Mouse (Mus musculus): ENCODE data around the gene Kif1bp.

Gene Kif1bp

DNA sequence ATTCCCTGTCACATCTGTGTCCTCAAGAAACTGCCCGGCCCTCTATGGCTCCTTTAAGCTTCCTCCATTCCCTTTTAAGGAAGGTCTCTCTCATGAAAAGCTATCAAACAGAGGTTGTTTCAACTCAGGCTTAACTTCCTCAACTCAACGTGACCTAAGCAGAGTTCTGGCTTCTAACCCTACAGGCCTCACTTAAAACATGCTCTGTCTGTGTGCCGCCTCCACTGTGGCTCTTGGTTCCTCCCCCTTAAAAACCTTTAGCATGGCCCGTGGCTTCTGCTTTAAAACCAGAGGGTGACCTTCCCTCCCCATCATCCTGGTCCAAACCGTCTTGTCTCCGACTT, 21.7 kb downstream of the Kif1bp start:
- no peak for DNase-seq (ENCODE audit: low read depth, low spot score)

DNA sequence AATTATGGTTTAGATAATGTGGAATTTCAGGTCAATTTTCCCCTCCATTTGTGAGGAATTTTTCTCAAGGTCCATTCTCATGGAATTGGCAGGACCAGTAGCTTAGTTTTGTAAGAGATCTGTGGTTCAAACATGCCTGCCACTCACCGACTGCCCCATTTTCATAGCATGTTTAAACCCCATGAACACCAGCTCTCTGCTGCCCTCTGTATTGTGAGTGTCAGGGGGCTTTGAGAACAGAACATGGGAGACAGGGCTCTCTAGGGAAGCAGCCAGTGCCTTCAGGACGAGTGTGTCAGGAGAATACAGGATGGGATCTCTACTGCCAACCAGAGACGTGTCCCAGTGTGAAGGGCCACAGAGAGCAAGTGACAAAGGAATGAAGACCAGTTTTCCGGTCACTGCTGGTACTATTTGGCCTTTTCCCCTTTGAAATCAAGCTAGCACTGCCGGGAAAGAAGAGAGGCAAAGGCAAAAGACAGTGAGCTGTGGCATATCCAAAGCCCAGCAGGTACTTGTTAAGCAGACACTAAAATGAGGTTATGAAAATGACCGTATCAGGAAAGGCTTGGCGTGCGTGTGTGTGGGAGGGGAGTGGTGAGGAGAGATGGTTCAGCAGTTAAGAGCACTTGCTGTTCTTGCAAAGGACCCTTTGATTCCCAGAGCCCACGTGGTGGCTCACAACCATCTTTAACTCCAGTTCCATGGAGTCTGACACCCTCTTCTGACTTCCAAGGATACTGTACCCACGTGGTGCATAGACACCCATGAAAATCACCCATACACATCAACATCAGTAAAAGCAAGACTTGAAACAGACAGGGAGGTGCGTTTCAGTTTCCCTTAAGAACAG, 22.3 kb downstream of the Kif1bp start:
- DNase-seq (ENCODE audit: low read depth, low spot score): no peak

DNA sequence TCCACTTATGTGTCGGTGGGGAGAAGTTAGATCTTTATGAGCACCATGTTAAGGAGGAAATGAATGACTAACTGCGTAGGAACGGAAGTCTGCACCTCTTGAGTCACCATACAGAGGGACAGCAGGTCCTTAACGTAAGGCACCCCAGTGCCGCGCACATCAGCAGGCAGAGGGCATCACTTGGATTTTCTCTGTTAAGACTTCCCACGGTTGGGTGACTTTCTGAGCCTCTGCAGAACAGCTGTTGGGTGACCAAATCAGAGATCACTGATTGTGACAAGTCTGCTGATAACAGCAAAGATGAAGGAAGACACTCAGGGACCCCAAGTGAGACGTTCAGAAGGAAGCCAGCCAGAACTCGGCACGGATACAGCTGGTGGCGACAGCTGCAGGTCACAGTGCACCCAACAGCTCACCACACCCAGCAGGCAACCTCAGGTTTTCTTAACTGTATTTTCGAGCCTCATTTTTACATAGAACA, 24.6 kb downstream of the Kif1bp start:
- DNase-seq (ENCODE audit: low read depth, low spot score): no peak

DNA sequence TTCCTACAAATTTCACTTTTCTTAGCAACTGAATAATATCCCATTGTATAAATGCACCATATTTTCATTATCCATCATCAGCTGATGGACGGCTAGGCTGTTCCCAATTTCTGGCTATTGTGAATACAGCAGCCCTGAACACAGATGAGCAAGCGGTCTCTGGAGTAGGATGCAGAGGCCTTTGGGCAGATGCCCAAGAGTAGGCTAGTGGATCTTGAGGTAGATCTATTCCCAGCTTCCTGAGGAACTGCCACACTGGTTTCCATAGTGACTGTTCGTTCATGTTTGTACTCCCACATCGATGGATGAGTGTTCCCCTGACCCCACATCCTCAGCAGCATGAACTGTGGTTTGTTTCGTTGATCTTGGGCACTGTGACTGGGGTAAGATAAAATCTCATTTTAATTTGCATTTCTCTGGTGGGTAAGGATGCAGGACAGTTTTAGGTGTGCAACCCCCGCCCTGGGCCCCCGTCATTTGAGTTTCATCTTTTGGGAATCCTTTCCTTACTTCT, 27.4 kb downstream of the Kif1bp start:
- DNase-seq (ENCODE audit: low read depth, low spot score): no peak

DNA sequence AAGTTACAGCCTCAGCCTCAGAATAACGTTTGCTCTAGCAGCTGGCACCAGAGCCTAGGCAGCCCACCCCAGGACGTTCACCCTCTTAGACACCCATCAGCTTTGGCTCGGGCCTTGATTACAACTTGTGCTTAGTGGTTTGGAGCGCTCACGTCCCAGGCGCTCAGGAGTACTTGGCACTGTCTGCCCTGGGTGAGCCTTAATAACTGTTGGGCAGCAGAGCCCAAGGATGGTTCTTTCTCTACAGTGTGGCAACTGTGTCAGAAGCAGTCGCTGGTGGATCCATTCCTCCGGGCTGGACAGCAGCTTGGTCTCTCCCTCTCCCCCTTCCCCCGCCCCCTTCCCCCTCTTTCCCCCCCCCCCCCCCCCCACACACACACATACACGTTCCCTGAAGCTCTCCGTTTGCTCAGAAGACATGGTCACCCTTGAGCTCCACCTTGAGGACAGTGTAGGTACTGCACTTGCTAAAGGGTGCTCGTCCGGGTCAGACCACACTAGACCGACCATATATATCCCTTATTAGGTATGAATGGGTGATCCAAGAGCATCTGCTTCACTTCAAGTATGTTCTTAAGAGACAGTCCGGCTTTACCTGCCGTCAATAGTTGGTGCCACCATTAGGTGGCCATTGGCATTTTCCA, 28.6 kb downstream of the Kif1bp start:
- DNase-seq (ENCODE audit: low read depth, low spot score): peak; percentile 75

DNA sequence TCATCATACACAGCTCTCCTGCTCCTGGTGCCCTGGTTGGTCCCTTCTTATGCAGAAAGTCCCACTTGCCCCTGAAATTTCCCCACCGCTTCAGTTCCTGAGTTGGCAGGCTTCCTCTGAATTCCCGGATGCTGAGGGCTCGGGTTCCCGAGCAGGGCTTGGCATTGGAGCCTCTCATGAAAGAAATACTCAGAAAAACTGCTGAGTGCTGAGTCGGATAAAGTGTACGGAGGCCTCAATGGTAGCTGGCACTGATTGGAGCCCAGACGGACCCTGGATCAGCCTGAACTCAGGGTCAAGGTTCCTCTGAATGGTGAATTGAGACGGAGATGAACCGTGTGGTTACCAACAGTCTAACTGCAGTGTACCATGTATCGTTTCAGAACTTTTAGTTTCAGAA, 31.8 kb downstream of the Kif1bp start:
- no peak for DNase-seq (ENCODE audit: low read depth, low spot score)

DNA sequence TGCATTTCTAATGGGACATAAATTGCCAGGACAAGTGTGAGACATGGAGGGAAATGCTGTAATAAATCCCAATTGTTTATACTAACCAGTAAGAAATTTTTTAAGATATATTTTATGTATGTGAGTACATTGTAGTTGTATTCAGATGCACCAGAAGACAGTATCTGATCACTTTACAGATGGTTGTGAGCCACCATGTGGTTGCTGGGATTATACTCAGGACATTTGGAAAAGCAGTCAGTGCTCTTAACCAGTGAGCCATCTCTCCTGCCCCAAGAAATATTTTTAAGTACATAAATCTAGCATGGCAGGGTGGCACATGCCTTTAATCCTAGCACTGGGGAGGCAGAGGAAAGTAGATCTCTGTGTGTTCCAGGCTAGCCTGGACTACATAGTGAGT, 32.5 kb downstream of the Kif1bp start:
- no peak for DNase-seq (ENCODE audit: low read depth, low spot score)

DNA sequence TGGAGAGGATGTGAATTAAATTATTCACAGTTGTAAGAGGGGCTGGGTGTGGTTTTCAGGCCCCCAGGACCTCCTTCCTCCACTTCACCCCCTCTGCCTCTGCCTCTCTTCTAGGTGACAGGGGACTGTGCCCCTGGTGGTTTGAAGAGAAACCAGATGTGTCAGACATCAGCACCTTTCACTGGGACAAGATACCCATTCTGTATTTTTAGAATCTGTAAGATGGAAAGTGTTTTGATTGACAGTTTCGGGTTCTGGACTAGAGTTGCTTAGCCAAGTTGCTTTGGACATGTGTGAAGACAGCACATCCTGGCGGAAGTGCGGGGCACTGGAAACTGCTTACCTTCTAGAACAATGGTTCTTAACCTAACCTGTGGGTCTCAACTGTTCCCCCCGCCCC, 33.9 kb downstream of the Kif1bp start:
- no peak for DNase-seq (ENCODE audit: low read depth, low spot score)

DNA sequence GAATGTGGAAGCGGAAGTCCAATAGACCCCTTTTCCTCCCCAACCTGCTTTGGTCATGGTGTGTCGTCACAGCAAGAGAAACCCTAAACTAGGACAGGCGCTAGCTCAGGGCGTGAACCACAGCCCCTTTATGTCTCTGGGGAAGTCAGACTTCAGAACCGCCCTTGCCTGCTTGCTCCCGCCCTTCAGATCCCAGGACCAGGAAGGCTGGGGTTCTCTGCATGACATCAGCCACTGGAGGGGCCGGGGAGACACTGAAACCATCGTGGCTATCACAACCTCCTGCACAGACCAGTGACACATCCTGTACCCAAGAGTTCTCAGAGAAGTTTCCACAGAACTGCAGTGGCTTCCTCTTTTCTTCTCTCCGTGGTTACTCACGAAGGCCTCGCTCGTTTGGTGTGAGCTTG, 34.9 kb downstream of the Kif1bp start:
- no peak for DNase-seq (ENCODE audit: low read depth, low spot score)

DNA sequence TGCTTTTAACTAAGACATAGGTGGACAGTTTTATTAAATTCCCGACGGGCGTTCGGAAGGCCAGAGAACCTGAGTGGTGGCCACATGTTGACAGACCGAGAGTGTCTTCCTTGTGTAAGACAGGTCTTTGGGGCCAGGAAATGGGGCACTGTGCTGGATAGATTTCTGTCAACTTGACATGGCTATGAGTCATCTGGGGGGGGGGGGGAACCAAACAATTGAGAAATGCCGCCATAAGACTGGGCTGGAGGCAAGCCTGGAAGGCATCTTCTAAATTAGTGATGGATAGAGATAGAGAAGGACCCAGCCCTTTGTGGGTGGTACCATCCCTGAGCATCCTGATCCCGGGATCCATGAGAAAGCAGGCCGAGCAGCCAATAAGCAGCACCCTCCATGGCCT, 35.3 kb downstream of the Kif1bp start:
- DNase-seq (ENCODE audit: low read depth, low spot score): no peak

DNA sequence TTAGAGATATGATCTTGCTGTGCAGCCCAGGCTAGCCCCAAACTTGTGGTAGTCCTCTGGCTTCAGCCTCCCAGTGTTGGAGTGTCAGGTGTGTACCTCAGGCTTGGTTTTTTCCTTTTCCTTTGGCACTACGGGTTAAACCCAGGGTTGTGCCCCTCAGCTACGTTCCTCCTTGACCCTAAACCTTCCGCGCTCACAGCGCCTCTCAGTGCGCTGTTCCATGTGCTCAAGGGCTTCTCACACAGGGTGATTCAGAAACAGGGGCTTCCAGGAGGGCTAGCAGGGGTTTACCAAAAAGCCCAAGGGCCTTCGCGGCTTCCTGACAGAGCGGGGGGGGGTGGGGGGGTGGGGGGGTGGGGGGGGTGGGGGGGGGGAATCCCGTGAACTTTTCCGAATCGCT, 35.8 kb downstream of the Kif1bp start:
- no peak for DNase-seq (ENCODE audit: low read depth, low spot score)

DNA sequence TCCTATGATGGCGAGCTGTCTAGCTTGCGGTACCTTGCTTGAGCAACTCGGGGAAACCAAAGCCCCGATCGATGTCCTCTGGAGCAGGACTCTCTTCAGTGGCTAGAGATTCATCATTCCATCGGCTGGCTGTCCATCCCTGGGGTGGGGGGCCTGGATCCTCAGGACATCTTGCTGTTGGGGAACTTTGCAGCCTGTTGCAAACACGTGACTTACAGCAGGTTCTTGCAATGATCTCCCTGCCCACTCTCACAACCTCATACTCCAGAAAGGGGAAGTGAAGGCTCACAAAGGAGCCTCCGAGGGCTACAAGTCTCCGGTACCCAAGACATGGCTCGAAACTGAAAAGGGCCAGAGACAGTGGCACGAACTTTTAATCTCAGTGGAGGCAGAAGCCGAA, 36.8 kb downstream of the Kif1bp start:
- DNase-seq (ENCODE audit: low read depth, low spot score): no peak

DNA sequence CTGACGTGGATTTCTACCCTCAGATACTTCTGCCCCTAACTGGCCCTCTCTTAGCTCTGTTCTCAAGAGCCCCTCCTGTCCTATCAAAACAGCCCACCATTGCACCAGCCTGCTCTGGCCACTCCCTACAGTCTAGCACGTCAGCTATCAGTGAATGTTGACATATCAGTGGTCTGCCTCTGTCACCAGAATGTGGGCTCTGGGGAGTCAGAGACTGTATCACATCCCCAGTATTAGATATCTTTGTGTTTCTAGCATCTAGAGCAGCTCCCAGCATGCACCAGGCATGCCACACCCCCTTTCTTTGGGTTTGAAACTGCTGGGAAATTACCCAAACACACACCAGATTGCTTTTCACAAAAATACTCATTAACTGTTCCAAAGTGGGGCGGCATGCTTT, 37.5 kb downstream of the Kif1bp start:
- no peak for DNase-seq (ENCODE audit: low read depth, low spot score)

DNA sequence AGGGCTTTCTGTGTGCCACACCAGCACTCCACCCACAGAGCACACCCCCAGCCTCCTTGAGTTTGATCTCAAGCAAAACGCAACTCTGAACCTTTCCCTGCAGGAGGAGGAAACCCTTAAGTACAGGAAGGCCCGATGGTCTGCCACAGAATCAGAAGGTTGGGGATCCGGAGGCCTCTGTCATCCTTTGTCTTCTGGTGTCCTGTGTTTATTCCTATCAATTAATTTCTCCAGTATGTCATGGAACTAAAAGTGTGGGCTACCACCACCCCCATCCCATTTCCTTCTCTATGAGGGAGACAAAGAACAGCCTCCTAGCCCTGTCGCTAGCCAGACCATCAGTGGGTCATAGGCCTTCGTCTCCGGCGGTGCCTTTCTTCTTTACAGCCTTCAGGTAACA, 43.7 kb downstream of the Kif1bp start:
- no peak for DNase-seq (ENCODE audit: low read depth, low spot score)

DNA sequence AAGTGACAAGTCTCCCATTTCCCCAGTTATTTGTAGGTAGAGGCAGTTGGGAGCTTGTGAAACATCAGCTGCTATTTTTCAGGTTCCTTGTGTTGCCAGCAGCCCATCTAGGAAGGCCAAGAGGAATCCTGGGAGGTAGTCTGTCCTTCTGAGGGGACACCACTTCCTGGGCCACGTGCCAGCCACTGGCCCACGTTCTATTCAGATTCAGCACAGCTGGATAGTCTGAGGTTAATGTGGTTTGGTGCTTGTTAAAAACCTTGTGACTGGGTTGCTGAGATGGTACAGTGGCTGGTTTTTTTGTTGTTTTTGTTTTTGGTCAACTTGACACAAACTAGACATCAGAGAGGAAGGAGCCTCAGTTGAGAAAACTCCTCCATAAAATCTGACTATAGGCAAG, 45.4 kb downstream of the Kif1bp start:
- no peak for DNase-seq (ENCODE audit: low read depth, low spot score)

DNA sequence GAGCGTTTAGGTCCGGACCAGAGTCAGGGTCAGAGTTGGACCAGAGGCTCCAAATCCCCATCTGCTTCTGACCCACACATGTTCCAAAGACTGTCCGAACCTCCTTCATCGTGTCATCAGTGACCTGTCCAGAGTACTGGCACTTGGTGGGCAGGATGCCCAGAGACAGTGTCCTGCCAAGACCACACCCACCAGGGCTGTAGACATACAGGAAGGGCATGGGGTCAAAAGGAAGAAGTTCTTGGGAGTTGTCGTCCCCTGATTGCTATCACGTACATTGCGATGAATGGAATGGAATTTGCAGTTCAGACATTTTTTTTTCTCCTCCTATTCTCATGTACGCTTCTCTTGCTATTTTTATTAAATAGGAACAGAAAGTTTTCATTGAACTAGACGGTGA, 48.1 kb downstream of the Kif1bp start:
- no peak for DNase-seq (ENCODE audit: low read depth, low spot score)

DNA sequence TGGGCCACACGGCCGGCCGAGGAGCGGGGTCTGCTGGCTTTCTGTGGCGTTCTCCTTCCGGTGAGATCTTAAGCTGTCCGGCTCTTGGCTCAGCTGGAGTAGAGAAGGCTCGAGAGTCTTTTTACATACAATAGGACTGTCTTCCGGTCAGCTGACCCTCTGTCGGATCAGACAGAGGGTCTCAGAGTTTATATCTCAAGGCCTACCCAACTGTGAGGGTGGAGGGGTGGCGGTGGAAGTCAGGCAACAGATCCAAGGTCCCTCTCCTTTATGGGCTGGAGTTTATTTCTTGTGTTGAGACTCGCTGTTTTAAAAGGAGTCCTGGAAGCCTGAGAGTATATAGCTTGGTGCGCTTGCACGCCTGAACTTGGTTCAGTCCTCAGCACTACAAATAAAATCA, 50.9 kb downstream of the Kif1bp start, which contains the start of gene Srgn:
TSS of gene Srgn (minus strand) at position 101 of the 400 bp plus-strand sequence.
- no peak for DNase-seq (ENCODE audit: low read depth, low spot score)

DNA sequence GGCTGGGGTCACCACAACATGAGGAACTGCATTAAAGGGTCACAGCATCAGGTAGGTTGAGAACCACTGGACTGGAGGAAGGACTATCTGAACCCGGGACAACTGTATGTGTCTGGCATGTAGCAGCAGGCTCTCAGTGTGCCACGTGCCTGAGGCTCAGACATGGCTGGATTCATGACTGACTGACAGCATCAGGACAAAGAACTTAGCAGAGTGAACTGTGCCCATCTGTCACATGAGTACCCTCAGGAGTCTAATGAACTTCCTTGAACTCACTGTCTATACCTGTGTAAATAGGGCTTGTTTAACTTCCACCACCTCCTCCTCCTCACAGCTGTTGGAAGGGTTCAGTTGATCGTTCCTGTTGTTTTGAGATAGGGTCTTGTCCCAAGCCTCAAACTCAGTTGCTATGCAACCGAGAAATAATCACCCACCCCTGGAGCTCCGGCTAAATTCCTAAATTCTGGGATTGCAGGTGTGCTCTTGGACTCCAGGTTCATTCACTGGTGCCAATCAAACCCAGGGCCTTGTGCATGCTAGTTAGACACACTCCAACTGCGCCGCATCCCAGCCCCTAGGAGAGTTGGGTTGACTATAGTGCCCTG, 55.8 kb downstream of the Kif1bp start:
- no peak for DNase-seq (ENCODE audit: low read depth, low spot score)

DNA sequence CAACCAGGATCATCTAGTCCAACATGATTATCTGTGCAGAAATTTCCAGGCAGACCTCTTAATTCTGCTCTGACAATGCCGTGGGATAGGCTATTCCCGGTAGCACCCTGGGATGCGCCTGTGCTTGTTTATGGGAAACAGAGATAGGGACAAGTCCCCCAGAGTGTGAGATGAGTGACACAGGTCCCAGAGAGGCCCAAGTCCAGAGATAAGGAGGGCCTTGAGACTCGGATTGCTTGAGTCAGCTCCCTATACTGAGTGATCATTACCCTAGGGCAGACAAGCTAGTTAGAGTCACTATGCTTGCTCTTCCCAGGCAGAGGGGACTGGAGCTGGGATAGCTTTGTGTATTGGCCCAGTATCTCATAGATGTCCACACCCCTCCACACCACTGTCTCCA, 56.5 kb downstream of the Kif1bp start:
- no peak for DNase-seq (ENCODE audit: low read depth, low spot score)

DNA sequence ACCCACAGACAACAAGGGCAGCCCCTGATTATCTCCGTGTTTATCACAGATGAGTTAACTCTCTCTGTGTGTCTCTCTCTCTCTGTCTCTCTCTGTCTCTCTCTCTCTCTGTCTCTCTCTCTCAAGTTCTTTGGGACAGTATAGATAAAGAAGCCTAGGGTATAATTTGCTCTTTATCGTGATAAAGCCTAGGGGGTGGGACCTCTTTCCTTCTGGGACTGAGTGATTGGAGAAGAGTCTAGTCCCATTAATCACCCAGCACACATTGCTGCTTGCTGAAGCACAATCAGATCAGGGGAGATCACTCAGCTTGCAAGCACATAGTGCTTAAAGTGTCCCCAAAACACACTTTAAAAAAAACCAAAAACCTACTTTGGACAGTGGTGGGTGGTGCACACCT, 57.3 kb downstream of the Kif1bp start:
- no peak for DNase-seq (ENCODE audit: low read depth, low spot score)

DNA sequence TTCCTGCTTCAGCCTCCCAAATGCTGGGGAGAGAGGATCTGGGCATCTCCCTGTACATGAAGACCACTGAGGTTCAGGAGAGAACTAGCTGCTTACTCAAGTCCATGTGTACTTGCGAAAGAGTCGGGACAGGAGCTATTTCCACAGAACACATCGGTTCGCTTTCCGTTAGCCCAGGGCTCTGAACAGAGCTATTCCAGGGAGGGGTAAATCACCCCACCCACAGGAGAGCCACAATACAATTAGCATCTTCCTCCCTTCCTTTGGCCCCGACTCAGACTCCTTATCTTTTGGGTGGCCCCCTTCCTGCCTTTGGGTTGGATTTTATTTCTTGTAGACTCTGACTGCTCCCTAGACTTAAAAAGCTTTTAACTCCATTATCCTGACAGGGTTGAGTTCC, 60.7 kb downstream of the Kif1bp start:
- no peak for DNase-seq (ENCODE audit: low read depth, low spot score)

DNA sequence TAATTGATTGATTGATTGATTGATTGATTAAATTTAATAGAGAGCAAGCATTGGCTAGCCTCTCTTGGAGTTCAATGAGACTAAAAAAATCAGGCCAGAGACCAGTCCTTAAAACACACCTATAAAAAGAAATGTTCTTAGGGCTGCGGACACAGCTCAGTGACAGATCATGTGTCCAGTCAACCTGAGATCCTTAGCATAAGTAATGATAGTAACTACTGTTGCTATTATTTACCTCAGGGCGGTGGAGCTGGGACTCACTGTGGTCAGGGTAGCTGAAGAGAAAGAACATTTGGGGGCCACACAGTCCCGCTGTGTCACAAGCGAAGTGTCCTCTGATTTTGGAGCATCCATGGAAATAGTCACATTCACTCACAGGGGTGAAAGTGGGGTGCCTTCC, 65.4 kb downstream of the Kif1bp start:
- DNase-seq (ENCODE audit: low read depth, low spot score): no peak

DNA sequence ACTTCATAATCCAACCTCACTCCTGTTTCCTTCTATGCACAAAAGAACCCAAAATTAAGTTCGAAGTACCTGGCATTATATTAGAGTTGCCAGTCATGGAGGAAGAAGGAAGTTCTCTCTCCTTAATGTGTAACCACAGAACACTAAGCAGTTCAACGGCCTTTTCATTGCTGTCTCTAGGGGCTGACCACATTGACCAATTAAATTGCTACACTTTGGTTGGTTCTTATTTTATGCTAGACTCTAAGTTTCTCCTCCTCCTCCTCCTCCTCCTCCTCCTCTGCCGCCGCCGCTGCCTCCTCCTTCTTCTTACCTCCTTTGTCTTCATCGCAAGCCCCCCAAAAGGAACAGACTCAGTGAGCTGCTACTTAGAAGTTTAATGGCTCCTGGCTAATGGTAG, 66.7 kb downstream of the Kif1bp start:
- DNase-seq (ENCODE audit: low read depth, low spot score): no peak
